Mouse (Mus musculus): ENCODE measurements around the gene Sema4g.

The Sema4g gene

GRCm38 (mm10) chr19:45003740-45004516 lies 15.0 kb downstream of the Sema4g start:
- DNase-seq (ENCODE audit: extremely low read depth, low read depth, low spot score) = no peak

GRCm38 (mm10) chr19:45005444-45005843 lies 16.5 kb downstream of the Sema4g start, which contains the start of gene Twnk:
TSS of gene Twnk (plus strand) at chr19:45005663.
- no peak for DNase-seq (ENCODE audit: extremely low read depth, low read depth, low spot score)

- DNase-seq (ENCODE audit: extremely low read depth, low read depth, low spot score) = no peak
These were observed 17.2 kb downstream of the Sema4g start, which contains the start of gene Mrpl43 for GRCm38 (mm10) chr19:45005957-45006712. TSS of gene Mrpl43 (minus strand) at chr19:45006442.

GRCm38 (mm10) chr19:45007021-45007420 lies 18.1 kb downstream of the Sema4g start:
- no peak for DNase-seq (ENCODE audit: extremely low read depth, low read depth, low spot score)

- DNase-seq (ENCODE audit: extremely low read depth, low read depth, low spot score) = no peak
These were observed 18.7 kb downstream of the Sema4g start for GRCm38 (mm10) chr19:45007425-45008191.

GRCm38 (mm10) chr19:45010646-45011045 lies 21.7 kb downstream of the Sema4g start:
- DNase-seq (ENCODE audit: extremely low read depth, low read depth, low spot score) = no peak

GRCm38 (mm10) chr19:45012219-45012618 lies 23.3 kb downstream of the Sema4g start:
- DNase-seq (ENCODE audit: extremely low read depth, low read depth, low spot score) = no peak

GRCm38 (mm10) chr19:45012636-45013035 lies 23.7 kb downstream of the Sema4g start:
- no peak for DNase-seq (ENCODE audit: extremely low read depth, low read depth, low spot score)

- DNase-seq (ENCODE audit: extremely low read depth, low read depth, low spot score) = no peak
These were observed 24.8 kb downstream of the Sema4g start for GRCm38 (mm10) chr19:45013581-45014225.

GRCm38 (mm10) chr19:45014335-45014971 lies 25.6 kb downstream of the Sema4g start, which contains the start of gene Lzts2:
TSS of gene Lzts2 (plus strand) at chr19:45014414.
- DNase-seq (ENCODE audit: extremely low read depth, low read depth, low spot score) = peak; percentile 58

- no peak for DNase-seq (ENCODE audit: extremely low read depth, low read depth, low spot score)
These were observed 26.1 kb downstream of the Sema4g start for GRCm38 (mm10) chr19:45014981-45015402.

GRCm38 (mm10) chr19:45015518-45016281 lies 26.8 kb downstream of the Sema4g start:
- DNase-seq (ENCODE audit: extremely low read depth, low read depth, low spot score) = no peak

GRCm38 (mm10) chr19:45016341-45017215 lies 27.7 kb downstream of the Sema4g start:
- DNase-seq (ENCODE audit: extremely low read depth, low read depth, low spot score) = no peak

- DNase-seq (ENCODE audit: extremely low read depth, low read depth, low spot score) = no peak
These were observed 28.4 kb downstream of the Sema4g start for GRCm38 (mm10) chr19:45017216-45017771.

GRCm38 (mm10) chr19:45017909-45018308 lies 29.0 kb downstream of the Sema4g start:
- no peak for DNase-seq (ENCODE audit: extremely low read depth, low read depth, low spot score)

GRCm38 (mm10) chr19:45018351-45018831 lies 29.5 kb downstream of the Sema4g start:
- DNase-seq (ENCODE audit: extremely low read depth, low read depth, low spot score) = no peak

- no peak for DNase-seq (ENCODE audit: extremely low read depth, low read depth, low spot score)
These were observed 31.4 kb downstream of the Sema4g start for GRCm38 (mm10) chr19:45020348-45020747.

- no peak for DNase-seq (ENCODE audit: extremely low read depth, low read depth, low spot score)
These were observed 32.5 kb downstream of the Sema4g start for GRCm38 (mm10) chr19:45021362-45021761.
